ENCODE assay signal across 13 mouse cellular contexts in genomic region chr16:72897125-72897524, GRCm38 (mm10).
A peak's percentile ranks its signal among the peaks of the same experiment; 100 is the strongest.
DNase-seq lines count a peak whose midpoint lies in the region; ATAC-seq lines count a peak whose summit lies in the region.
"Had no signal": no experiment of that assay in that cellular context is flagged by ENCODE, and none has a peak within 500 bp of the region (broad histone marks: within the 10 kb centered on the region; RNA-seq: fewer than 3 reads in every experiment).

No protein-coding gene starts in this region.

- WGBS in limb, embryonic 13.5 days, result 59% methylated on average over 11 of the region's 11 CpGs

- peak overlapping the region; percentile 44 for H3K27ac ChIP-seq in limb, embryonic 13.5 days

- DNase-seq in heart, adult 9 months (ENCODE audit: low spot score in 2 of 2), result peak; percentile 8 to 9
- no peak for DNase-seq in heart, postnatal 14 days
- peak; percentile 84 for DNase-seq in Muller cell, postnatal 12 days (ENCODE audit: inconsistent ontology term)
- peak; percentile 55 for DNase-seq in brain, adult 2 months (ENCODE audit: low read depth, low spot score)
- no peak for DNase-seq in left cerebral cortex, postnatal 14 days (ENCODE audit: low spot score in 2 of 2)
- DNase-seq: cerebellum, adult 9-10 months; kidney, adult 8-10 months; left cerebral cortex, postnatal 4 days; lung, adult 18-20 months; retina, postnatal 1 day had no signal

- H3K4me1 ChIP-seq in limb, embryonic 13.5 days, result peaks cover 20% of the 10 kb centered on the region

- intact Hi-C loops in heart, postnatal 14 days (cut with DNase I), result no loop called here
- intact Hi-C loops in left cerebral cortex, postnatal 14 days (cut with DNase I), result no loop called here

- H3K36me3 ChIP-seq in limb, embryonic 13.5 days, result no peaks in the 10 kb centered on the region

- no peaks in the 10 kb centered on the region for H3K27me3 ChIP-seq in limb, embryonic 13.5 days

- H3K4me2 ChIP-seq in limb, embryonic 13.5 days (replicated peaks), result peak overlapping the region; percentile 27; the same call in 1 of the 2 replicates

- no peak overlapping the region for H3K4me3 ChIP-seq in limb, embryonic 13.5 days

- no peak overlapping the region for H3K9ac ChIP-seq in limb, embryonic 13.5 days

- ATAC-seq in limb, embryonic 13.5 days (ENCODE audit: low FRiP score, low read depth), result peak; percentile 70
- ATAC-seq in monocyte, adult 5-6 weeks (replicated peaks; ENCODE audit: insufficient number of reproducible peaks, low FRiP score, low TSS enrichment, poor library complexity, severe bottlenecking), result no peak
- ATAC-seq: CD4-positive, CD25-positive, alpha-beta regulatory T cell, adult 4 months had no signal

- no peaks in the 10 kb centered on the region for H3K9me3 ChIP-seq in limb, embryonic 13.5 days

Comparison
In these comparisons a context has a peak if more than half of its experiments do, and no peak if none do; other contexts are left out.
1. DNase-seq: peak in heart, adult 9 months (2 of 2), Muller cell, postnatal 12 days (single experiment) and brain, adult 2 months (single experiment); none in heart, postnatal 14 days (0 of 2) and left cerebral cortex, postnatal 14 days (0 of 2).